9 mouse cellular contexts compared by ENCODE assay signal in the genomic region with DNA sequence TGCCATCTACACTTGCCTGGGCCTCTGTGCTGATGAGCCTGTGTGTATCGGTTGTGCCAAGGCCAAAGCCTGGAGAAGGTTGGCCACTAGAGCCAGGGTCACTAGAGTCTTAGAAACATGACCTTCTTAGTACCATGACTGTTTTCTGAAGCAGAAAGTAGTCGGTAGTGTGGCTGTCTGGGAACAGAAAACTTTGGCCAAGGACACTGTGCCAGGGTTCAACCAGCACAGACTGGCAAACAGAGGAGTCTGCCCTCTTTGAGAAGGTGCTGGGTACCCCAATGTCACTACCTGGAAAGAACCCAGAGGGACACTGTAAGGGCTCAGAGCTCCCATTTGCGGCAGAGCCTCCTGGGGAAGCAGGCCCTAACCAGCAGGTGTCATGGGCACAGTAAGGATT. TPM values are rescaled to one million over a fixed set of nuclear protein-coding genes. Genes with fewer than 3 reads are reported as not detected.
DNase-seq lines count a peak whose midpoint lies in the region; ATAC-seq lines count a peak whose summit lies in the region.
"Had no signal": no experiment of that assay in that cellular context is flagged by ENCODE, and none has a peak within 500 bp of the region (broad histone marks: within the 10 kb centered on the region; RNA-seq: fewer than 3 reads in every experiment).

No protein-coding gene starts in this region.

- no peak for DNase-seq in heart, embryonic 10.5 days (ENCODE audit: low spot score)
- DNase-seq in heart, adult 8-10 months (ENCODE audit: low spot score), result no peak
- DNase-seq in adrenal gland, postnatal 36 days, result peak; percentile 54 to 56
- DNase-seq in left cerebral cortex, postnatal 10 days (ENCODE audit: extremely low spot score in 1 of 2, low spot score in 2 of 2), result no peak
- no peak for DNase-seq in ovary, postnatal 10 days (ENCODE audit: low spot score)

- 54% methylated on average over 3 of the region's 3 CpGs for WGBS in heart, embryonic 10.5 days
- WGBS in hindbrain, embryonic 16.5 days, result 71% methylated on average over 3 of the region's 3 CpGs
- WGBS in liver, embryonic 16.5 days (ENCODE audit: insufficient replicate concordance), result 50% methylated on average over 3 of the region's 3 CpGs

- H3K4me3 ChIP-seq in heart, embryonic 10.5 days, result peak overlapping the region; percentile 61
- H3K4me3 ChIP-seq in hindbrain, embryonic 16.5 days (ENCODE audit: low read length), result no peak overlapping the region
- peak overlapping the region; percentile 52; the same call in 1 of the 2 replicates for H3K4me3 ChIP-seq in liver, embryonic 16.5 days (ENCODE audit: low read depth, low read length)

- H3K4me2 ChIP-seq in hindbrain, embryonic 16.5 days (ENCODE audit: low read length), result peak overlapping the region; percentile 95
- H3K4me2 ChIP-seq in liver, embryonic 16.5 days (ENCODE audit: low read depth, low read length), result peak overlapping the region; percentile 85

- peak overlapping the region; percentile 68 for H3K9ac ChIP-seq in hindbrain, embryonic 16.5 days (ENCODE audit: low read depth, low read length)
- H3K9ac ChIP-seq in liver, embryonic 16.5 days (ENCODE audit: low read depth, low read length), result peak overlapping the region; percentile 71

- peaks cover 40% of the 10 kb centered on the region for H3K27me3 ChIP-seq in heart, embryonic 10.5 days (ENCODE audit: insufficient read depth, poor library complexity, severe bottlenecking)
- no peaks in the 10 kb centered on the region for H3K27me3 ChIP-seq in hindbrain, embryonic 16.5 days (replicated peaks; ENCODE audit: control insufficient read depth, insufficient read depth, low read length)
- H3K27me3 ChIP-seq in liver, embryonic 16.5 days (ENCODE audit: control insufficient read depth, insufficient read depth, low read depth, low read length), result no peaks in the 10 kb centered on the region

- no peak for ATAC-seq in hindbrain, embryonic 16.5 days
- ATAC-seq in liver, embryonic 16.5 days (ENCODE audit: low read depth), result no peak
- ATAC-seq in megakaryocyte-erythroid progenitor cell, adult 5-6 weeks (replicated peaks; ENCODE audit: low FRiP score, low TSS enrichment, poor library complexity, severe bottlenecking), result no peak

- no peaks in the 10 kb centered on the region for H3K36me3 ChIP-seq in heart, embryonic 10.5 days
- no peaks in the 10 kb centered on the region for H3K36me3 ChIP-seq in hindbrain, embryonic 16.5 days (ENCODE audit: control insufficient read depth, insufficient read depth, low read length)
- H3K36me3 ChIP-seq in liver, embryonic 16.5 days (ENCODE audit: control insufficient read depth, insufficient read depth), result no peaks in the 10 kb centered on the region

- H3K27ac ChIP-seq in heart, embryonic 10.5 days, result peak overlapping the region; percentile 93
- no peak overlapping the region for H3K27ac ChIP-seq in hindbrain, embryonic 16.5 days (ENCODE audit: low read depth, low read length)
- peak overlapping the region; percentile 84 for H3K27ac ChIP-seq in liver, embryonic 16.5 days (ENCODE audit: low read length)

- H3K4me1 ChIP-seq in heart, embryonic 10.5 days, result peaks cover 32% of the 10 kb centered on the region
- H3K4me1 ChIP-seq in hindbrain, embryonic 16.5 days (ENCODE audit: control insufficient read depth, insufficient read depth, low read depth, low read length), result peaks cover 13% of the 10 kb centered on the region
- H3K4me1 ChIP-seq in liver, embryonic 16.5 days (ENCODE audit: control insufficient read depth, low read depth, low read length), result peaks cover 52% of the 10 kb centered on the region

- H3K9me3 ChIP-seq in heart, embryonic 10.5 days, result no peaks in the 10 kb centered on the region
- H3K9me3 ChIP-seq in hindbrain, embryonic 16.5 days (ENCODE audit: control insufficient read depth, low read length), result no peaks in the 10 kb centered on the region
- H3K9me3 ChIP-seq in liver, embryonic 16.5 days (replicated peaks; ENCODE audit: control insufficient read depth, low read length), result no peaks in the 10 kb centered on the region

- intact Hi-C loops in left cerebral cortex, postnatal 10 days (cut with DNase I), result no loop called here

RNA-seq across cellular contexts. Expression of a gene that starts 22.6 kb away (rescaled TPM):
- not detected in 2 replicates for polyA plus RNA-seq in heart, embryonic 10.5 days (2016; fragmentation: Nextera tagmentation; extraction: Ambion mirVana)
- total RNA-seq in heart, adult 8-10 months (2022), result under 1 TPM in 1 of 4 experiments, not detected in 3; 0.06 TPM
- not detected for total RNA-seq in adrenal gland, postnatal 36 days (2021)
- polyA plus RNA-seq in hindbrain, embryonic 16.5 days (2015; fragmentation: Nextera tagmentation; extraction: Ambion mirVana), result 0.08 TPM in 1 of 2 replicates, not detected in the other
- not detected in 2 replicates for polyA plus RNA-seq in liver, embryonic 16.5 days (2015; fragmentation: Nextera tagmentation; extraction: Ambion mirVana)
- under 1 TPM in 1 of 2 experiments, not detected in 1; 0.09 TPM for total RNA-seq in left cerebral cortex, postnatal 10 days (2021)
- total RNA-seq in megakaryocyte-erythroid progenitor cell, adult 5-6 weeks (2014; fragmentation: Nextera tagmentation), result not detected in 2 replicates
- not detected in 2 replicates for total RNA-seq in megakaryocyte-erythroid progenitor cell, adult 5-6 weeks (2017)
- total RNA-seq: hematopoietic stem cell, adult 5-6 weeks had no signal

RNA-seq across cellular contexts. Expression of a gene that starts 27.6 kb away (rescaled TPM):
- 83.2 and 193 TPM in 2 replicates for polyA plus RNA-seq in heart, embryonic 10.5 days (2016; fragmentation: Nextera tagmentation; extraction: Ambion mirVana)
- 1 to 10 TPM in 3 of 4 experiments, under 1 TPM in 1; 0.92 to 3.0 (median 1.5) TPM for total RNA-seq in heart, adult 8-10 months (2022)
- 1 to 10 TPM in 1 of 2 experiments, under 1 TPM in 1; 0.46 to 1.9 TPM for total RNA-seq in adrenal gland, postnatal 36 days (2021)
- 5.4 and 6.2 TPM in 2 replicates for polyA plus RNA-seq in hindbrain, embryonic 16.5 days (2015; fragmentation: Nextera tagmentation; extraction: Ambion mirVana)
- polyA plus RNA-seq in liver, embryonic 16.5 days (2015; fragmentation: Nextera tagmentation; extraction: Ambion mirVana), result 120 and 130 TPM in 2 replicates
- total RNA-seq in left cerebral cortex, postnatal 10 days (2021), result not detected
- 0.17 and 1.5 TPM in 2 replicates for total RNA-seq in megakaryocyte-erythroid progenitor cell, adult 5-6 weeks (2014; fragmentation: Nextera tagmentation)
- 0.27 TPM in 1 of 2 replicates, not detected in the other for total RNA-seq in megakaryocyte-erythroid progenitor cell, adult 5-6 weeks (2017)

RNA-seq across cellular contexts. Expression of a gene that starts 36.5 kb away (rescaled TPM):
- 1.8 TPM in 2 replicates for polyA plus RNA-seq in heart, embryonic 10.5 days (2016; fragmentation: Nextera tagmentation; extraction: Ambion mirVana)
- not detected for total RNA-seq in heart, adult 8-10 months (2022)
- total RNA-seq in adrenal gland, postnatal 36 days (2021), result 1 to 10 TPM in 1 of 2 experiments, under 1 TPM in 1; 0.99 to 1.5 TPM
- polyA plus RNA-seq in hindbrain, embryonic 16.5 days (2015; fragmentation: Nextera tagmentation; extraction: Ambion mirVana), result 0.65 and 0.83 TPM in 2 replicates
- polyA plus RNA-seq in liver, embryonic 16.5 days (2015; fragmentation: Nextera tagmentation; extraction: Ambion mirVana), result not detected in 2 replicates
- total RNA-seq in left cerebral cortex, postnatal 10 days (2021), result not detected
- total RNA-seq in megakaryocyte-erythroid progenitor cell, adult 5-6 weeks (2014; fragmentation: Nextera tagmentation), result not detected in 2 replicates
- total RNA-seq in megakaryocyte-erythroid progenitor cell, adult 5-6 weeks (2017), result not detected in 2 replicates
- total RNA-seq: hematopoietic stem cell, adult 5-6 weeks had no signal

RNA-seq across cellular contexts. Expression of a gene that starts 51.3 kb away (rescaled TPM):
- polyA plus RNA-seq in heart, embryonic 10.5 days (2016; fragmentation: Nextera tagmentation; extraction: Ambion mirVana), result 78.5 and 184 TPM in 2 replicates
- total RNA-seq in heart, adult 8-10 months (2022), result 1 to 10 TPM; 1.9 to 3.9 (median 2.5) TPM
- 1 to 10 TPM in 1 of 2 experiments, under 1 TPM in 1; 0.76 to 3.3 TPM for total RNA-seq in adrenal gland, postnatal 36 days (2021)
- 11.8 and 13.6 TPM in 2 replicates for polyA plus RNA-seq in hindbrain, embryonic 16.5 days (2015; fragmentation: Nextera tagmentation; extraction: Ambion mirVana)
- polyA plus RNA-seq in liver, embryonic 16.5 days (2015; fragmentation: Nextera tagmentation; extraction: Ambion mirVana), result 118 and 119 TPM in 2 replicates
- under 1 TPM in 1 of 2 experiments, not detected in 1; 0.77 TPM for total RNA-seq in left cerebral cortex, postnatal 10 days (2021)
- 8.3 TPM in 1 of 2 replicates, not detected in the other for total RNA-seq in megakaryocyte-erythroid progenitor cell, adult 5-6 weeks (2014; fragmentation: Nextera tagmentation)
- total RNA-seq in megakaryocyte-erythroid progenitor cell, adult 5-6 weeks (2017), result 7.2 and 11.5 TPM in 2 replicates

RNA-seq across cellular contexts. Expression of a gene that starts 52.1 kb away (rescaled TPM):
- 0.09 TPM in 1 of 2 replicates, not detected in the other for polyA plus RNA-seq in heart, embryonic 10.5 days (2016; fragmentation: Nextera tagmentation; extraction: Ambion mirVana)
- not detected for total RNA-seq in heart, adult 8-10 months (2022)
- total RNA-seq in adrenal gland, postnatal 36 days (2021), result not detected
- 0.09 TPM in 1 of 2 replicates, not detected in the other for polyA plus RNA-seq in hindbrain, embryonic 16.5 days (2015; fragmentation: Nextera tagmentation; extraction: Ambion mirVana)
- polyA plus RNA-seq in liver, embryonic 16.5 days (2015; fragmentation: Nextera tagmentation; extraction: Ambion mirVana), result 0.07 and 0.08 TPM in 2 replicates
- not detected for total RNA-seq in left cerebral cortex, postnatal 10 days (2021)
- not detected in 2 replicates for total RNA-seq in megakaryocyte-erythroid progenitor cell, adult 5-6 weeks (2014; fragmentation: Nextera tagmentation)
- not detected in 2 replicates for total RNA-seq in megakaryocyte-erythroid progenitor cell, adult 5-6 weeks (2017)
- total RNA-seq: hematopoietic stem cell, adult 5-6 weeks had no signal

Comparison
In these comparisons a context has a peak if more than half of its experiments do, and no peak if none do; other contexts are left out.
1. DNase-seq: peak in adrenal gland, postnatal 36 days (2 of 2); none in heart, embryonic 10.5 days (single experiment), heart, adult 8-10 months (single experiment), left cerebral cortex, postnatal 10 days (0 of 2) and ovary, postnatal 10 days (single experiment).